Mouse (Mus musculus): ENCODE measurements around the gene Noto.

DNA sequence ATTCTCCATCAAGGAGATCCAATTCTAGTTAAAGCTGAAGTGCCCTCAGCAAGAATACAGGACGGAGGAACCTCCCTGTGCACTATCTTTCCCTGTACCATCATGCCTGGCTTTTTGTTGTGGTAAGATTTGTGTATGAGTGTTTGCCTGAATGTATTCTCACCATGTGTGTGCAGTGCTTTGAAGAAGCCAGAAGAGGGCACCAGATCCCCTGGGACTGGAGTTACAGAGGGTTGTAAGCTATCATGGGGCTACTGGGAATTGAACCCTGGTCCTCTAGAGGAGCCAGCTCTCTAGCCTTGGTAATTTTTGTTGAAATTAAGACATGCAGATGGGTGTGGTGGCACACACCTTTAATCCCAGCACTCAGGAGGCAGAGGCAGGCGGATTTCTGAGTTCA is 28.3 kb upstream of the Noto start:
- no peak for TF ChIP-seq CTCF (IDR thresholded peaks at IDR 0.05; ENCODE audit: borderline replicate concordance, extremely low read depth, insufficient read depth, insufficient read length)
- no peak for TF ChIP-seq POLR2A (IDR thresholded peaks at IDR 0.05; ENCODE audit: borderline replicate concordance, extremely low read depth, insufficient read depth, insufficient read length, poor library complexity, severe bottlenecking)
